Mouse (Mus musculus): ENCODE data around the gene Med28. TPM values are rescaled to one million over a fixed set of nuclear protein-coding genes. Genes with fewer than 3 reads are reported as not detected.

Med28 gene
- total RNA-seq, 1 experiment = 122 TPM

- Histone ChIP-seq H3K27ac (ENCODE audit: insufficient read depth, low read depth, low read length, poor library complexity, severe bottlenecking) (no peak overlapping the region), H3K9me3 (ENCODE audit: control insufficient read depth, insufficient read depth, low read depth, low read length) (no peaks in the 10 kb centered on the region), H3K4me1 (ENCODE audit: control insufficient read depth in 2 of 2, insufficient read depth in 2 of 2, low read length in 2 of 2, poor library complexity in 1 of 2) (peaks cover 5 to 10% of the 10 kb centered on the region in 2 experiments), H3K4me3 (ENCODE audit: insufficient read depth in 1 of 2, low read depth in 1 of 2, low read length in 2 of 2, poor library complexity in 1 of 2, severe bottlenecking in 1 of 2) (peak overlapping the region in 1 of 2 experiments; percentile 9; a peak in 1 of 4 replicates), H3K9ac (ENCODE audit: insufficient read depth, low read depth, low read length, poor library complexity, severe bottlenecking) (peak overlapping the region; percentile 11; the same call in 1 of the 2 replicates), H3K36me3 (ENCODE audit: control insufficient read depth, insufficient read depth, low read length, poor library complexity, severe bottlenecking) (peaks cover 38% of the 10 kb centered on the region)
- in situ Hi-C loops (cut with MboI; ENCODE audit: low sequenced_read_pairs in 2 of 2, unreplicated experiment in 2 of 2) = no loop called here
- TF ChIP-seq CHD2 (IDR thresholded peaks at IDR 0.05; ENCODE audit: low read depth, low read length) (no peak), MAFK (IDR thresholded peaks at IDR 0.05; ENCODE audit: insufficient read depth, low read depth, low read length) (no peak), HCFC1 (IDR thresholded peaks at IDR 0.05; ENCODE audit: borderline replicate concordance, insufficient read depth, low read length) (no peak), ZC3H11A (IDR thresholded peaks at IDR 0.05; ENCODE audit: borderline replicate concordance, low read depth, low read length) (no peak), ZNF384 (IDR thresholded peaks at IDR 0.05; ENCODE audit: low read depth, low read length) (no peak)
- DNase-seq (ENCODE audit: low read depth, low spot score) = no peak
Observed at GRCm38 (mm10) chr5:45496479-45496878, 23.6 kb upstream of the Med28 start.

- in situ Hi-C loops (cut with MboI; ENCODE audit: low sequenced_read_pairs in 2 of 2, unreplicated experiment in 2 of 2) = no loop called here
- no peak overlapping the region for H3K27ac ChIP-seq (ENCODE audit: insufficient read depth, low read depth, low read length, poor library complexity, severe bottlenecking)
- no peak overlapping the region for H3K4me3 ChIP-seq (ENCODE audit: insufficient read depth in 1 of 2, low read depth in 1 of 2, low read length in 2 of 2, poor library complexity in 1 of 2, severe bottlenecking in 1 of 2)
- DNase-seq (ENCODE audit: low read depth, low spot score) = no peak
- H3K36me3 ChIP-seq (ENCODE audit: control insufficient read depth, insufficient read depth, low read length, poor library complexity, severe bottlenecking) = peaks cover 42% of the 10 kb centered on the region
- peaks cover 5 to 10% of the 10 kb centered on the region in 2 experiments for H3K4me1 ChIP-seq (ENCODE audit: control insufficient read depth in 2 of 2, insufficient read depth in 2 of 2, low read length in 2 of 2, poor library complexity in 1 of 2)
- TF ChIP-seq MAFK (IDR thresholded peaks at IDR 0.05; ENCODE audit: insufficient read depth, low read depth, low read length) (no peak), ZNF384 (IDR thresholded peaks at IDR 0.05; ENCODE audit: low read depth, low read length) (no peak), HCFC1 (IDR thresholded peaks at IDR 0.05; ENCODE audit: borderline replicate concordance, insufficient read depth, low read length) (no peak), ZC3H11A (IDR thresholded peaks at IDR 0.05; ENCODE audit: borderline replicate concordance, low read depth, low read length) (no peak), CHD2 (IDR thresholded peaks at IDR 0.05; ENCODE audit: low read depth, low read length) (no peak)
- no peaks in the 10 kb centered on the region for H3K9me3 ChIP-seq (ENCODE audit: control insufficient read depth, insufficient read depth, low read depth, low read length)
- H3K9ac ChIP-seq (ENCODE audit: insufficient read depth, low read depth, low read length, poor library complexity, severe bottlenecking) = no peak overlapping the region
Observed at GRCm38 (mm10) chr5:45496930-45497550, 23.0 kb upstream of the Med28 start.

- Histone ChIP-seq H3K36me3 (ENCODE audit: control insufficient read depth, insufficient read depth, low read length, poor library complexity, severe bottlenecking) (peaks cover 44% of the 10 kb centered on the region), H3K4me3 (ENCODE audit: insufficient read depth in 1 of 2, low read depth in 1 of 2, low read length in 2 of 2, poor library complexity in 1 of 2, severe bottlenecking in 1 of 2) (no peak overlapping the region), H3K27ac (ENCODE audit: insufficient read depth, low read depth, low read length, poor library complexity, severe bottlenecking) (no peak overlapping the region), H3K9me3 (ENCODE audit: control insufficient read depth, insufficient read depth, low read depth, low read length) (no peaks in the 10 kb centered on the region), H3K4me1 (ENCODE audit: control insufficient read depth in 2 of 2, insufficient read depth in 2 of 2, low read length in 2 of 2, poor library complexity in 1 of 2) (peaks cover 5 to 9% of the 10 kb centered on the region in 2 experiments), H3K9ac (ENCODE audit: insufficient read depth, low read depth, low read length, poor library complexity, severe bottlenecking) (no peak overlapping the region)
- in situ Hi-C loops (cut with MboI; ENCODE audit: low sequenced_read_pairs in 2 of 2, unreplicated experiment in 2 of 2) = no loop called here
- TF ChIP-seq ZC3H11A (IDR thresholded peaks at IDR 0.05; ENCODE audit: borderline replicate concordance, low read depth, low read length) = no peak
- no peak for TF ChIP-seq MAFK (IDR thresholded peaks at IDR 0.05; ENCODE audit: insufficient read depth, low read depth, low read length)
- no peak for TF ChIP-seq ZNF384 (IDR thresholded peaks at IDR 0.05; ENCODE audit: low read depth, low read length)
- DNase-seq (ENCODE audit: low read depth, low spot score) = no peak
Observed at GRCm38 (mm10) chr5:45497564-45497963, 22.5 kb upstream of the Med28 start.

GRCm38 (mm10) chr5:45510071-45510470, 10.0 kb upstream of the Med28 start:
- in situ Hi-C loops (cut with MboI; ENCODE audit: low sequenced_read_pairs in 2 of 2, unreplicated experiment in 2 of 2) = no loop called here
- TF ChIP-seq MAFK (IDR thresholded peaks at IDR 0.05; ENCODE audit: insufficient read depth, low read depth, low read length) = no peak
- TF ChIP-seq CHD2 (IDR thresholded peaks at IDR 0.05; ENCODE audit: low read depth, low read length) = no peak
- no peak for TF ChIP-seq ZNF384 (IDR thresholded peaks at IDR 0.05; ENCODE audit: low read depth, low read length)
- TF ChIP-seq HCFC1 (IDR thresholded peaks at IDR 0.05; ENCODE audit: borderline replicate concordance, insufficient read depth, low read length) = no peak
- TF ChIP-seq ZC3H11A (IDR thresholded peaks at IDR 0.05; ENCODE audit: borderline replicate concordance, low read depth, low read length) = no peak
- H3K9ac ChIP-seq (ENCODE audit: insufficient read depth, low read depth, low read length, poor library complexity, severe bottlenecking) = no peak overlapping the region

More at GRCm38 (mm10) chr5:45510071-45510470, 10.0 kb upstream of the Med28 start:
- H3K9me3 ChIP-seq (ENCODE audit: control insufficient read depth, insufficient read depth, low read depth, low read length) = no peaks in the 10 kb centered on the region
- no peak for DNase-seq (ENCODE audit: low read depth, low spot score)
- no peaks in the 10 kb centered on the region for H3K4me1 ChIP-seq (ENCODE audit: control insufficient read depth in 2 of 2, insufficient read depth in 2 of 2, low read length in 2 of 2, poor library complexity in 1 of 2)
- peaks cover 53% of the 10 kb centered on the region for H3K36me3 ChIP-seq (ENCODE audit: control insufficient read depth, insufficient read depth, low read length, poor library complexity, severe bottlenecking)
- no peak overlapping the region for H3K27ac ChIP-seq (ENCODE audit: insufficient read depth, low read depth, low read length, poor library complexity, severe bottlenecking)
- H3K4me3 ChIP-seq (ENCODE audit: insufficient read depth in 1 of 2, low read depth in 1 of 2, low read length in 2 of 2, poor library complexity in 1 of 2, severe bottlenecking in 1 of 2) = no peak overlapping the region
